Mouse (Mus musculus) hindbrain, embryonic 13.5 days (tissue): ENCODE data around the gene Apmap. TPM values are rescaled to one million over a fixed set of nuclear protein-coding genes. Genes with fewer than 3 reads are reported as not detected.

Experiments
- ATAC-seq: fragments of 200-750 bp; cut with Nextera tagmentation; 2 replicates; pipeline ENCODE4 v1.8.0; 2017; ENCODE audit warnings: moderate TSS enrichment; ENCODE audit not compliant: low FRiP score
- H3K27ac ChIP-seq: fragments of 300-500 bp; sonication (generic); 2 replicates; pipeline ENCODE4 v1.5.1; 2015; ENCODE audit warnings: inconsistent platforms, mild to moderate bottlenecking, moderate library complexity
- H3K27me3 ChIP-seq: fragments of 300-500 bp; sonication (generic); 2 replicates; pipeline ENCODE4 v1.6.1; 2015; ENCODE audit warnings: mild to moderate bottlenecking, inconsistent platforms
- H3K36me3 ChIP-seq: fragments of 300-500 bp; sonication (generic); 2 replicates; pipeline ENCODE4 v1.6.1; 2015; ENCODE audit warnings: mild to moderate bottlenecking, inconsistent platforms
- H3K4me1 ChIP-seq: fragments of 300-500 bp; sonication (generic); replicated peaks from 2 replicates; pipeline ENCODE4 v1.6.1; 2015; ENCODE audit warnings: inconsistent platforms
- H3K4me2 ChIP-seq: fragments of 300-500 bp; sonication (generic); 2 replicates; pipeline ENCODE4 v1.6.1; 2015; ENCODE audit warnings: inconsistent platforms, mild to moderate bottlenecking, moderate library complexity
- H3K4me3 ChIP-seq: fragments of 300-500 bp; sonication (generic); 2 replicates; pipeline ENCODE4 v1.5.1; 2015; ENCODE audit warnings: mild to moderate bottlenecking, inconsistent platforms
- H3K9ac ChIP-seq: fragments of 300-500 bp; sonication (generic); 2 replicates; pipeline ENCODE4 v1.6.1; 2015; ENCODE audit warnings: mild to moderate bottlenecking, inconsistent platforms
- H3K9me3 ChIP-seq: fragments of 300-500 bp; sonication (generic); 2 replicates; pipeline ENCODE4 v1.6.1; 2016; ENCODE audit warnings: inconsistent platforms
- WGBS: fragments of 180-500 bp; shearing (Covaris S2); methylation state at CpG from one replicate; pipeline ENCODE4 v1.1.7; 2015; 5-methylcytosine and 5-hydroxymethylcytosine counted together
- polyA plus RNA-seq: library from polyadenylated mRNA; unstranded; fragments of >200 nt; fragmentation: Nextera tagmentation; extraction: Ambion mirVana; gene quantifications from 2 replicates; pipeline ENCODE4 v1.2.1, GENCODE M21; 2015

The Apmap gene
- polyA plus RNA-seq, 1 experiment from 2014 or later = 42.9 TPM

GRCm38 (mm10) chr2:150643726-150644415 is 35.5 kb upstream of the Apmap start:
- H3K4me2 ChIP-seq = peak overlapping the region; percentile 30
- 26% methylated on average over 8 of the region's 8 CpGs for WGBS
- no peak overlapping the region for H3K4me3 ChIP-seq
- no peaks in the 10 kb centered on the region for H3K27me3 ChIP-seq
- no peaks in the 10 kb centered on the region for H3K9me3 ChIP-seq
- H3K9ac ChIP-seq = 0 out of 2 replicates have a peak overlapping the region, but pooled peaks have one; percentile 29
- H3K36me3 ChIP-seq = peaks cover 7% of the 10 kb centered on the region; the same call in 1 of the 2 replicates
- ATAC-seq = peak; percentile 99
- peaks cover 42% of the 10 kb centered on the region for H3K4me1 ChIP-seq
- H3K27ac ChIP-seq = peak overlapping the region; percentile 95

GRCm38 (mm10) chr2:150643166-150643565 is 34.8 kb upstream of the Apmap start:
- H3K9me3 ChIP-seq = no peaks in the 10 kb centered on the region
- no peak overlapping the region for H3K9ac ChIP-seq
- no peak overlapping the region for H3K4me3 ChIP-seq
- ATAC-seq = no peak
- WGBS = 72% methylated on average over 1 of the region's 1 CpGs
- peaks cover 10% of the 10 kb centered on the region; the same call in 1 of the 2 replicates for H3K36me3 ChIP-seq
- H3K4me2 ChIP-seq = no peak overlapping the region
- no peaks in the 10 kb centered on the region for H3K27me3 ChIP-seq
- H3K4me1 ChIP-seq = peaks cover 43% of the 10 kb centered on the region
- peak overlapping the region; percentile 95 for H3K27ac ChIP-seq

- H3K9me3 ChIP-seq = no peaks in the 10 kb centered on the region
- WGBS = 33% methylated on average over 2 of the region's 2 CpGs
- H3K27me3 ChIP-seq = no peaks in the 10 kb centered on the region
- H3K9ac ChIP-seq = no peak overlapping the region
- peak overlapping the region; percentile 67 for H3K27ac ChIP-seq
- H3K4me3 ChIP-seq = no peak overlapping the region
- no peak for ATAC-seq
- peaks cover 25% of the 10 kb centered on the region for H3K4me1 ChIP-seq
- no peak overlapping the region for H3K4me2 ChIP-seq
- peaks cover 40% of the 10 kb centered on the region for H3K36me3 ChIP-seq
These were observed 30.0 kb upstream of the Apmap start for GRCm38 (mm10) chr2:150638370-150638733.

GRCm38 (mm10) chr2:150637702-150638369 is 29.5 kb upstream of the Apmap start:
- WGBS = 42% methylated on average over 6 of the region's 6 CpGs
- peak overlapping the region; percentile 49; the same call in 1 of the 2 replicates for H3K9ac ChIP-seq
- H3K27ac ChIP-seq = peak overlapping the region; percentile 67

GRCm38 (mm10) chr2:150635877-150636446 is 27.6 kb upstream of the Apmap start:
- H3K36me3 ChIP-seq = peaks cover 39% of the 10 kb centered on the region
- H3K27ac ChIP-seq = no peak overlapping the region
- H3K4me1 ChIP-seq = peaks cover 16% of the 10 kb centered on the region
- no peak overlapping the region for H3K4me2 ChIP-seq
- H3K9ac ChIP-seq = no peak overlapping the region
- ATAC-seq = no peak
- H3K27me3 ChIP-seq = no peaks in the 10 kb centered on the region
- H3K9me3 ChIP-seq = no peaks in the 10 kb centered on the region
- WGBS = 73% methylated on average over 3 of the region's 3 CpGs
- H3K4me3 ChIP-seq = no peak overlapping the region

More at GRCm38 (mm10) chr2:150637702-150638369, 29.5 kb upstream of the Apmap start:
- Histone ChIP-seq H3K4me3 (no peak overlapping the region), H3K4me2 (no peak overlapping the region), H3K27me3 (no peaks in the 10 kb centered on the region), H3K9me3 (no peaks in the 10 kb centered on the region), H3K4me1 (peaks cover 24% of the 10 kb centered on the region), H3K36me3 (peaks cover 43% of the 10 kb centered on the region)
- ATAC-seq = peak; percentile 75

- H3K4me1 ChIP-seq = no peaks in the 10 kb centered on the region
- no peak overlapping the region for H3K9ac ChIP-seq
- H3K36me3 ChIP-seq = peaks cover 59% of the 10 kb centered on the region
- H3K27me3 ChIP-seq = no peaks in the 10 kb centered on the region
- no peak for ATAC-seq
- WGBS = 86% methylated on average over 4 of the region's 4 CpGs
- H3K4me3 ChIP-seq = no peak overlapping the region
- H3K9me3 ChIP-seq = no peaks in the 10 kb centered on the region
- no peak overlapping the region for H3K4me2 ChIP-seq
- H3K27ac ChIP-seq = no peak overlapping the region
These were observed 20.9 kb upstream of the Apmap start for GRCm38 (mm10) chr2:150629255-150629654.

GRCm38 (mm10) chr2:150627140-150627539 is 18.8 kb upstream of the Apmap start:
- peaks cover 57% of the 10 kb centered on the region for H3K36me3 ChIP-seq
- ATAC-seq = no peak
- no peaks in the 10 kb centered on the region for H3K27me3 ChIP-seq
- H3K27ac ChIP-seq = no peak overlapping the region
- no peaks in the 10 kb centered on the region for H3K4me1 ChIP-seq
- H3K9me3 ChIP-seq = no peaks in the 10 kb centered on the region
- no peak overlapping the region for H3K4me2 ChIP-seq
- H3K4me3 ChIP-seq = no peak overlapping the region
- 80% methylated on average over 6 of the region's 6 CpGs for WGBS
- H3K9ac ChIP-seq = no peak overlapping the region

GRCm38 (mm10) chr2:150624926-150625325 is 16.6 kb upstream of the Apmap start:
- no peak overlapping the region for H3K9ac ChIP-seq
- ATAC-seq = no peak
- whole genome bisulfite sequencing = 95% methylated on average over 8 of the region's 8 CpGs
- H3K4me3 ChIP-seq = no peak overlapping the region
- no peaks in the 10 kb centered on the region for H3K27me3 ChIP-seq
- H3K27ac ChIP-seq = no peak overlapping the region
- no peaks in the 10 kb centered on the region for H3K4me1 ChIP-seq
- no peak overlapping the region for H3K4me2 ChIP-seq
- H3K36me3 ChIP-seq = peaks cover 65% of the 10 kb centered on the region
- H3K9me3 ChIP-seq = no peaks in the 10 kb centered on the region

- Histone ChIP-seq H3K27me3 (no peaks in the 10 kb centered on the region), H3K4me1 (no peaks in the 10 kb centered on the region), H3K4me3 (no peak overlapping the region), H3K36me3 (peaks cover 67% of the 10 kb centered on the region), H3K9me3 (no peaks in the 10 kb centered on the region), H3K9ac (no peak overlapping the region), H3K4me2 (no peak overlapping the region), H3K27ac (no peak overlapping the region)
- WGBS = 94% methylated on average over 3 of the region's 3 CpGs
- no peak for ATAC-seq
These were observed 15.6 kb upstream of the Apmap start for GRCm38 (mm10) chr2:150623957-150624356.

- Histone ChIP-seq H3K27me3 (no peaks in the 10 kb centered on the region), H3K4me1 (no peaks in the 10 kb centered on the region), H3K36me3 (peaks cover 50% of the 10 kb centered on the region), H3K4me3 (no peak overlapping the region), H3K4me2 (no peak overlapping the region), H3K27ac (no peak overlapping the region), H3K9me3 (no peaks in the 10 kb centered on the region), H3K9ac (no peak overlapping the region)
- ATAC-seq = no peak
- WGBS = 80% methylated on average over 3 of the region's 3 CpGs
These were observed 13.3 kb upstream of the Apmap start for GRCm38 (mm10) chr2:150621698-150622097.

- ATAC-seq = no peak
- Histone ChIP-seq H3K9ac (no peak overlapping the region), H3K4me1 (peaks cover 17% of the 10 kb centered on the region), H3K27ac (no peak overlapping the region), H3K36me3 (no peaks in the 10 kb centered on the region), H3K4me2 (no peak overlapping the region), H3K9me3 (no peaks in the 10 kb centered on the region), H3K4me3 (no peak overlapping the region), H3K27me3 (no peaks in the 10 kb centered on the region)
- 86% methylated on average over 3 of the region's 3 CpGs for WGBS
These were observed 1.7 kb upstream of the Apmap start for GRCm38 (mm10) chr2:150610097-150610496.

- peak overlapping the region; percentile 88 for H3K4me3 ChIP-seq
- WGBS = 2% methylated on average over 10 of the region's 10 CpGs
- peak; percentile 75 for ATAC-seq
- H3K27me3 ChIP-seq = no peaks in the 10 kb centered on the region
- H3K4me1 ChIP-seq = peaks cover 17% of the 10 kb centered on the region
- peak overlapping the region; percentile 77 for H3K4me2 ChIP-seq
- H3K9ac ChIP-seq = peak overlapping the region; percentile 90
- no peaks in the 10 kb centered on the region for H3K9me3 ChIP-seq
- H3K36me3 ChIP-seq = peaks cover 5% of the 10 kb centered on the region; the same call in 1 of the 2 replicates
- H3K27ac ChIP-seq = peak overlapping the region; percentile 80; the same call in 1 of the 2 replicates
These were observed 649 bp upstream of the Apmap start for GRCm38 (mm10) chr2:150608872-150609560.
